Mouse (Mus musculus): Measurements from ENCODE around the gene Trove2. TPM values are rescaled to one million over a fixed set of nuclear protein-coding genes. Genes with fewer than 3 reads are reported as not detected.

The Trove2 gene
- polyA plus RNA-seq (2016; fragmentation: Nextera tagmentation; extraction: Ambion mirVana): 17.3 and 23.6 TPM in 2 replicates

DNA sequence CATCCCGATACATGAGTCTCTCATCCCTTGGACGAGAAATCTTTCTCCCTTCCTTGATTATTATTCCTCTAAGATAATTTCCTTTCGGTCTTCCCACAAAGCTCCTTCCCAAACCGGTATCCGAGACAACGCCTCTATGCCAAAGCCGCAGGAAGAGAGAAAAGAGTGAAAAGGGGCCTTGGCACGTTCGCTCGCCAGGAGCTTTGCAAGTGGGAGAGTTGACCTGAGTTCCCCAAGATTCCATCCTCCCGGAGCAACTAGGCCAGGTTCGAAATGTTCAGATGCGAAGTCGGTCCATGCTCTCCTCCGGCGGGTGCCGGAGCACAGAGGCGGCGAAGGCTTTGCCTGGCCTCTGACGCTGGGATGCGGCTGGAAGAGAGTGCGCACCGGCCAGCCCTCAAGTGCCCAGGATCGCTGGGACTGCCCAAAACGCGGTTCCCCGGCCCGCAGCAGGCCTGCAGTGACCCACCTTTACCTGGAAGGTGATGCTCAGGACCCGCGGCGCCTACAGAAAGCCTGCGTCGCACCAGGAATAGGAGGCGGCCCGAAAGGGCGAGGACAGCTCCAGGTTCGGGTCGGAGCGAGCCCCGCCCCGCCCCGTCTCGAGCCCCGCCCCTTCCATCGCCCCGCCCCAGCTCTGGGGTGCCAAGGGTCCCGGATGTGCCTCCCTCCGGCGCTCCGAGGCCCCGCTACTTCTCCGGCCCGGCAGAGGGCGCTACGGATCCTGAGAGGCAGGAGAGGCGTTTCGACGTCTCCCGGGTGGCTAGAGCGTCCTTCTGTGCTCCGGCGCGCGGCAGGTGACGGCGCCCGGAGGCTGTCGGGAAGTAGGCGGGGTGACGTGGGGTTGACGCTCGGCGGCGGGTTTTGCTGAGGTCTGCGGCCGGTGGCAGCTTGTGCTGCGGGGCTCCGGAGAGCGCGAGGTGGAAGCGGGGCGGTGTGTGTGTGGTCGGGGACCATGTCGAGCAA, at the start of gene Trove2, which contains the start of gene Uchl5:
Trove2 (minus strand) TSS at position 623 of the 966 bp plus-strand sequence.
Uchl5 (plus strand) TSS at position 827 of the 966 bp plus-strand sequence.
- DNase-seq (ENCODE audit: low spot score): peak; percentile 99
- peaks cover 9% of the 10 kb centered on the region for H3K4me1 ChIP-seq
- H3K36me3 ChIP-seq: peaks cover 6% of the 10 kb centered on the region; the same call in 1 of the 2 replicates
- H3K27ac ChIP-seq: peak within 1 kb of the TSS; percentile 90
- WGBS: under 1% methylated on average over 84 of the region's 84 CpGs
- no peaks in the 10 kb centered on the region for H3K27me3 ChIP-seq (ENCODE audit: low read depth, poor library complexity, severe bottlenecking)
- peak within 1 kb of the TSS; percentile 87 for H3K4me3 ChIP-seq
- no peaks in the 10 kb centered on the region for H3K9me3 ChIP-seq (replicated peaks)

DNA sequence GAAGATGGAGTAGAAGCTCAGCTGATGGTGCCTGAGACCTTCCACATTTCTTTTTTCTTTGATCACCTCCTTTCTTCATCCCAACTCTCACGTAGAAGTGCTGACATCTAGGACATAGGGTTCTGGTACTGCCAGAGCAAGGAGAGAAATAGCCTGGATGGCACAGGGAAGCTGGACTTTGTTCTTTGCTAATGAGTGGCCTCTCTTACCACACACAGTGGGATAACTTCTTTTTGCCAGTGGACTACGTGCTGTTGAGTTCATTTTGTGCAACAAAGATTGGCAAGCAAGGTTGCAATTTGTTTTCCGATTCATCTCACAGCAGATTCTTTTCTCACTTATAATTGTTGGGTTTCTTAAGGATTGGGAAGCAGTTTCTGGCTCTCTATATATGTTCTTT, 45.8 kb upstream of the Trove2 start:
- DNase-seq (ENCODE audit: low spot score): no peak
- 88% methylated on average over 3 of the region's 3 CpGs for WGBS

DNA sequence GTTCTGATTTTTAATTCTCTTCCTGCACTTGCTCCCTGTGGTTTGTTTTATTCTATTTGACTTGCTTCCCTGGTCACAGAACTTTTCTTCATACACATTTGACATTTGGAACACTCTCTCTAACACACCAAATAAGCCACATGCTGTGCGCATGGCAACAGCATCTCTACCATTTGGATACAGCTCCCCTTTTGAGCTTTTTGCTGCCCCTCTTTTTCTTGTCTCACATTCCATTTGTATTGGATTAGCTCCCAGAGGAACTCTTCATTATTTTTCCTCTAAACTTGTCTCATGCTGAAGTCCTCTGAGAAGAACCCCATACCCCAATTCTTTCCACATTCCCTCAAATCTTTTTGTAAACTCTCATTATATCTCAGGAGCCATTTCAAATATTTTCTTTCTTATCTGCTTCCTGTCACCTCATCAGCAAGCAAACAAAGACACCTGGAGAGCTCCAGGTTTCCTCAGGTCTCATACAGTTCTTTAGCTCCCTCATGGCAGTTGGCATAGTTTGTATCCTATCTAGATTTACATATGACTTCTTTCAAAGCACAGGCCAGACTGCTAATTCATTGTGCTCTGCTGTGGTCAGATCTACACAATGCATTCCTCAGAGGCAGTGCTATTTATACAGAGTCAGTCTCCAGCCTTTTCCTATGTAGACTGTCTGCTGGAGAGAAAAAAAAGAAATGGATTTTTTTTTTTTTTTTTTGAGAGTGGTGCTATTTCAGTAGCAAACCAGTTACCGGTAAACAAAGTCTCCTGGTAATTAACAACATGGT, 43.4 kb upstream of the Trove2 start:
- no peaks in the 10 kb centered on the region for H3K4me1 ChIP-seq
- H3K36me3 ChIP-seq: no peaks in the 10 kb centered on the region
- 81% methylated on average over 2 of the region's 2 CpGs for WGBS
- no peaks in the 10 kb centered on the region for H3K9me3 ChIP-seq (replicated peaks)
- H3K4me3 ChIP-seq: no peak overlapping the region
- H3K27ac ChIP-seq: no peak overlapping the region
- no peaks in the 10 kb centered on the region for H3K27me3 ChIP-seq (ENCODE audit: low read depth, poor library complexity, severe bottlenecking)
- no peak for DNase-seq (ENCODE audit: low spot score)

More for the DNA sequence above, 45.8 kb upstream of the Trove2 start:
- H3K36me3 ChIP-seq: no peaks in the 10 kb centered on the region
- no peak overlapping the region for H3K4me3 ChIP-seq
- H3K4me1 ChIP-seq: peaks cover 6% of the 10 kb centered on the region; the same call in 1 of the 2 replicates
- no peak overlapping the region for H3K27ac ChIP-seq
- H3K27me3 ChIP-seq (ENCODE audit: low read depth, poor library complexity, severe bottlenecking): no peaks in the 10 kb centered on the region
- no peaks in the 10 kb centered on the region for H3K9me3 ChIP-seq (replicated peaks)

DNA sequence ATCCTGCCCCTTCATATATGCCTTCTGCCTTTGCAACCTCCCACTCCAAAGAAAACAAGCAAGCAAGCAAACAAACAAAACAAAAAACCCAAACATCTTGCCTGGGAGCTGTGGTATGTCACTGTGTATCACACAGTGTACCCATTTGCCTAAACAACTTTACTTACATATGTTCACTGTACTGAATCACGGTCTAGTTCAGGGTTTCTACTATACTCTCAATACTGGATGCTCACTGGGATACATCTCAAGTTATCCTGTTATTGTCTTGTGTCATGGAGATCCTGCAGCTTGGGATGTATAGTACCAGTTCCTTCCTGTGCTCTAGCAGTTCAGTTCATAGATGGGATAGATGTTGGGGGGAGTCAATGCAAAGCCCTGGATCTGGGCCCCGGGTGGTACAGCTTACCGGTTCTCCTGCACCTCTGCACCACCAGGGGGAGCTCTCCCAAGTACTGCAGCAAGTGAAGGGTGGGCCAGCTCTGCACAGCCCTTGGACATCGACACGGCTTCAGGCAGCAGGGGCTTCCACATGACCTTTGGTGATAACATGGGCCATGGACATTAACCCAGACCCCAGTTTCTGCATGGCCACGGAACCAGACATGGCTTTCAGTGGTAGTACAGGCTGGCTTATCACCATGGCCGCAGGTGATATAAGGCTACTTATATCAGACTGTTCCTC, 37.0 kb upstream of the Trove2 start:
- DNase-seq (ENCODE audit: low spot score): peak; percentile 81
- 47% methylated on average over 7 of the region's 7 CpGs for WGBS

DNA sequence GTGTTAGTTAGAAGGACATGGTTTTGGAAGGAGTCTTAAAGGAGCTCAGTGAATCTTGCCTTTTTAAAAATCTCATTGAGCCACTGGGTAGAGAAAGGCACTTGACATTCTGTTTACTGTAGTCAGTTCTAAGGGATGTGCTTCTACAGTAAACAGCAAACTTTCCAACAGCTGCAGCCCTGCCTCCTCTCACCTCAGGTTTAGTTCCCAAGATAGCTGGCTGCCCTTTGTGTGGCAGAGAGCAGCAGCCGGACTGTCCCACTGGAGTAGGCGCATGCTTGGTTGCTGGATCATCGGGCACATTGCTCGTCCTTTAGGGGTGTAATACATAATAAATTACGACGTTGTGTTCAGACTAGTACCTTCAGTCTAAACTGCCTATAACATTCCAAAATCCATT, 32.2 kb upstream of the Trove2 start:
- Histone ChIP-seq H3K4me3 (no peak overlapping the region), H3K27me3 (ENCODE audit: low read depth, poor library complexity, severe bottlenecking) (no peaks in the 10 kb centered on the region), H3K36me3 (peaks cover 22% of the 10 kb centered on the region), H3K27ac (no peak overlapping the region), H3K4me1 (no peaks in the 10 kb centered on the region), H3K9me3 (replicated peaks) (no peaks in the 10 kb centered on the region)
- 92% methylated on average over 6 of the region's 6 CpGs for WGBS
- DNase-seq (ENCODE audit: low spot score): no peak

More for the DNA sequence above, 37.0 kb upstream of the Trove2 start:
- H3K4me3 ChIP-seq: no peak overlapping the region
- H3K9me3 ChIP-seq (replicated peaks): no peaks in the 10 kb centered on the region
- peaks cover 3% of the 10 kb centered on the region; the same call in 1 of the 2 replicates for H3K36me3 ChIP-seq
- H3K27me3 ChIP-seq (ENCODE audit: low read depth, poor library complexity, severe bottlenecking): no peaks in the 10 kb centered on the region
- no peaks in the 10 kb centered on the region for H3K4me1 ChIP-seq
- H3K27ac ChIP-seq: no peak overlapping the region

DNA sequence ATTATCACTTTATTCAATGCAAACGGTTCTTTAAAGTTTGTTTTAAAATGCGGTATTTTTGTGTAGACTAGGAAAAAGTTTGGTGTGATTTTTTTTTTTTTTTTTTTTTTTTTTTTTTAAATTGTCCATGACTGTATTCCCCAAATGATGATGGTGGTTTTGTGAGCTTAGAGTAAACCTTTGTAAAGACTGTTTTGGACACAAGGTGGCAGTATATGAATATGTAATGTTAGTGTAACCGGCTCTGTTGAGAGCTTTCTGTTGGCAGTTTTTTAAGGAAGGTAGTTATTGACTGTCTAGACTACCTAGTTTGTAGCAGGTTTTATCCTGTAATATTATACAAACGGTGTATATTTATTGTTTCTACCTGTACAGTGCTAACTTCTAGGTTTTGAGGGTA, 26.7 kb upstream of the Trove2 start:
- Histone ChIP-seq H3K4me1 (no peaks in the 10 kb centered on the region), H3K9me3 (replicated peaks) (no peaks in the 10 kb centered on the region), H3K36me3 (peaks cover 24% of the 10 kb centered on the region), H3K27me3 (ENCODE audit: low read depth, poor library complexity, severe bottlenecking) (no peaks in the 10 kb centered on the region), H3K4me3 (no peak overlapping the region), H3K27ac (no peak overlapping the region)
- WGBS: 55% methylated on average over 4 of the region's 4 CpGs
- DNase-seq (ENCODE audit: low spot score): no peak

DNA sequence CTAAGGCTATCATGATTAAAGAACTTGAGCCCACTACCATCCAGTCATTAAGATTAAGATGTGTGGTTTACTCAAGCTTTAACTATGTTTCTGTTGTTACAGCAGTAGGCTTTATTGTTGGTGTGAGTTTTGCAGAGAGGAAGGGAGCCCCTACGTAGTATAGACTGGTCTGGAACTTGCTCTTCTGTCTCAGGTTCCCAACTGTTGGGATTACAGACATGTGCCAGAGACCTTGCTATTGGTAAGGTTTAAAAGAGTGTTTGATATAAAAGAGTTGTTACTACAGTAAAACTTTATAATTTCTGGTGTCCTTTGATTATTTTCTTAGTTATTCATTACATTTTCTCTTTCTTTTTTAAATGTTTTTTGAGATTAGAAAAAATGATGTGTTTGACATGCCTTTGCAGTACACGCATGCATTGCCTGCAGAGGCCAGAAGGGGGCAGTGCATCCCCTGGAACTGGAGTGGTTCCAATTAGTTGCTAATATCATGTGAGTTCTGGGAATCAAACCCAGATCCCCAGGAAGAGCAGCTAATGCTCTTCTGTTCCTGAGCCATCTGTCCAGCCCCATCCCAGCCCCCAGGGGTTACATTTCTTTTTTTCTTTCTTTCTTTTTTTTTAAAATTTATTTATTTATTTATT, 11.8 kb upstream of the Trove2 start:
- Histone ChIP-seq H3K36me3 (peaks cover 24% of the 10 kb centered on the region), H3K4me1 (no peaks in the 10 kb centered on the region), H3K4me3 (no peak overlapping the region), H3K27me3 (ENCODE audit: low read depth, poor library complexity, severe bottlenecking) (no peaks in the 10 kb centered on the region), H3K9me3 (replicated peaks) (no peaks in the 10 kb centered on the region), H3K27ac (no peak overlapping the region)
- DNase-seq (ENCODE audit: low spot score): peak; percentile 55
- WGBS: 71% methylated on average over 2 of the region's 2 CpGs

DNA sequence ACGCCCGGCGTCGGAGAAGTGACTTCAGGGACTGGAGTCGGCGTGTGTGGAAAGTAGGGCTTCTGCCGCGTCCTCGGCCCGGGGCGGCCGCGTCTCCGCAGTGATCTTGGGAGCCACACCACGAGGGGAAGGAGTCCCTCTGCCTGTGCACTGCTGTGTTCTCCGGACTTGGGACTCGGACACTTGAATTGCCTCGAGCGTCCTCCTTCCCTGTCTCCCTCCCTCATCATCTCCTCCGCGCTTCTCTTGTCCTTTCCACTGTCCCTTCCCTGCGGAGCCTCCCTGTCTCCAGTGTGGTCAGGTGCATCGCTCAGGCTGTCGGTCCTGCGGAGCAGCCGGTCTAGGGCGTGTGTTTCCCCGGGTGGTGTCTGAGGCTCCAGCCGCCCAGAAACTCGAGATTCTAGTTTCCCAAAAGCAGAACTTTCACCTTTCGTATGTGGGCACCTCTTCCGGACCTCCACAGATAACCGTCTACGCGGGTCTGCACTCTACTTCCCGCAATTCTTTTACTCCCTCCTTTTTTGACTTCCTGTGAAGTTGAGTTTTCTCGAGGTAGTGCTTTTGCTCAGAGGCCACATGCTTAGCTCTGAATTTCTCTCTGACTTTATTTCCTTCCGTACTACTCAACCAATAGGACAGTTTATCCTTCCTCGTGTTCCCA, 820 bp upstream of the Trove2 start:
- H3K27me3 ChIP-seq (ENCODE audit: low read depth, poor library complexity, severe bottlenecking): no peaks in the 10 kb centered on the region
- H3K36me3 ChIP-seq: peaks cover 6% of the 10 kb centered on the region; the same call in 1 of the 2 replicates
- peaks cover 9% of the 10 kb centered on the region for H3K4me1 ChIP-seq
- WGBS: under 1% methylated on average over 39 of the region's 39 CpGs
- peak overlapping the region; percentile 87 for H3K4me3 ChIP-seq
- H3K9me3 ChIP-seq (replicated peaks): no peaks in the 10 kb centered on the region
- H3K27ac ChIP-seq: peak overlapping the region; percentile 90
- DNase-seq (ENCODE audit: low spot score): no peak

DNA sequence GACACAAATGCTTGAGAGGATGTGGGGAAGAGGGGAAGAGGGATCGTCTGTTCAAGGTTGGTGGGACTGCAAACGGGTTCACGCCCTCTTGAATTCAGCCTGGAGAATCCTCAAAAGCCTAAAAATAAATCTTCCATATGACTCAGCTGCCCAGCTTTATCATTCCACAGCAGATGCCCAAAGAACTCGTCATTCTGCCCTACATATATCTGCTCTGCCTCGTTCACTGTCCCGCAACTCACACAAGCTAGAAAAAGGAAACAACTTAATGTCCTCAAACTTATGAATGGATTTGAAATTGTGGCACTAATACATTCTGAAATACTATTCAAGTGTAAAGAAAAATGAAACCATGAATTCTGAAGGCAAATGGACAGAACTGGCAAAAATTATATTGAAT, 3.0 kb downstream of the Trove2 start:
- WGBS: 86% methylated on average over 6 of the region's 6 CpGs
- H3K4me1 ChIP-seq: peaks cover 15% of the 10 kb centered on the region
- no peak for DNase-seq (ENCODE audit: low spot score)
- no peaks in the 10 kb centered on the region for H3K9me3 ChIP-seq (replicated peaks)
- peaks cover 16% of the 10 kb centered on the region for H3K36me3 ChIP-seq
- no peaks in the 10 kb centered on the region for H3K27me3 ChIP-seq (ENCODE audit: low read depth, poor library complexity, severe bottlenecking)
- no peak overlapping the region for H3K4me3 ChIP-seq
- H3K27ac ChIP-seq: no peak overlapping the region

DNA sequence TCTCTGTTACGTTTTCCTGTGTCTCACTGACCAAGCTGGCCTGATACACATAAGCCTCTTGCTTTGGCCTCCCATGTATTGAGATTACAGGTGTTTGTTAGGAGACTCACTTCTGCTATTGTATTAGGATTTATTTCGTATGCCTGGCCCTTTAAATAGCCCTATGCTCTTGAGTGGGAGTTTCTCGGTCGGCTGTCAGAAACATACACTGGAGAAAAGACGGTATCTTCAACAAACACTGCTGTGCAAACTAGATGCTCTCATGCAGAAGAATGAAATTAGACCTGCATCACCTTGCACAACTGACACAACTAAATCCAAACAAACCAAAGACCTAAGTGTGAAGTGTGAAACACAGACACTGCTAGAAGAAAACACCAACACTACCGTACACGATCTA, 3.8 kb downstream of the Trove2 start:
- Histone ChIP-seq H3K4me1 (peaks cover 8% of the 10 kb centered on the region), H3K36me3 (peaks cover 16% of the 10 kb centered on the region), H3K9me3 (replicated peaks) (no peaks in the 10 kb centered on the region), H3K27me3 (ENCODE audit: low read depth, poor library complexity, severe bottlenecking) (no peaks in the 10 kb centered on the region), H3K4me3 (no peak overlapping the region), H3K27ac (no peak overlapping the region)
- 94% methylated on average over 7 of the region's 7 CpGs for WGBS
- DNase-seq (ENCODE audit: low spot score): no peak

DNA sequence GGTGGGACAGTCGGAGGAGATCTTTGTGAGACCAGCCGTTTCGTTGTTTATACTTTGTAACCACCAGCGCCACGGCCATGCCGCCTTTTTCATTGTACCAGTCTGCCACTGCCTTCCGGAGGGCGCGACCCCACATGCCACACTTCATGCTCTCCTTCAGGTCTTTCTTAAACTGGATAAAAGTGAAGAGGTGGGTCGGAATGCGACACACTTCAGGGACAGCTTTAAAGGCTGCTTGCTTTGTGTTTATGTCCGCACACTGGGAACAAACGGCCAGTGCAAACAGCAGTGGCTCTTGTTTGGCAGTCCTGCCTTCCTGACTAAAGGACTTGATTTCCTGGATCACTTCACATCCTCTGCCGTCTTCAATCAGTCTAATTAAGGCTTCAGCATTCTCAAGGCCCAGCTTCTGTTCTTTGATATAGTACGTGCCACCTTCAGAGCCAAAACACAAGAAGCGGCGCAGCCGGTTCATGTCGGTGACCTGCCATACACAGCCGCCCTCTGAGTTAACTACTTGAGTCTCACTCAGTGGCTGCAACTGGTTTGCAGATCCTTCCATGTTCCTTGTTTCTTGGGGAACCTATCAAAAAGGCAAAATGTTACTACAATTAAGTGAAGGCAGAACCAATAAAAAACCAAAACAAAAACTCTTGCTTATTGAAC, 6.3 kb downstream of the Trove2 start:
- no peak for DNase-seq (ENCODE audit: low spot score)
- H3K27me3 ChIP-seq (ENCODE audit: low read depth, poor library complexity, severe bottlenecking): no peaks in the 10 kb centered on the region
- peaks cover 6% of the 10 kb centered on the region for H3K4me1 ChIP-seq
- no peaks in the 10 kb centered on the region for H3K9me3 ChIP-seq (replicated peaks)
- no peak overlapping the region for H3K27ac ChIP-seq
- no peak overlapping the region for H3K4me3 ChIP-seq
- 71% methylated on average over 20 of the region's 20 CpGs for WGBS
- peaks cover 29% of the 10 kb centered on the region for H3K36me3 ChIP-seq
